Mouse (Mus musculus) left cerebral cortex, postnatal 36 days (tissue): ENCODE measurements around the gene Sart3. TPM values are rescaled to one million over a fixed set of nuclear protein-coding genes. Genes with fewer than 3 reads are reported as not detected.
"Not testable (repeated sequence)": the region's sequence is repeated elsewhere in the genome, so short reads cannot be mapped to it uniquely, and the experiment has no call there.

ENCODE experiments used
- DNase-seq, 2 experiments: peaks; one replicate each; pipeline ENCODE4 v3.0.0; 2021 to 2022; ENCODE audit warnings: low spot score in 2 of 2, mixed read lengths in 1 of 2
- intact Hi-C: fragments of 180-260 bp; cut with DNase I; formaldehyde crosslinking; loops from one replicate; pipeline ENCODE4 v1.15.1; 2025
- total RNA-seq, 2 experiments: library from RNA; stranded (reverse); gene quantifications; 2 replicates each; pipeline ENCODE4 v1.2.3; 2021

Gene Sart3
- total RNA-seq, 2 experiments from 2014 or later: 34.3 to 45.9 TPM

DNA sequence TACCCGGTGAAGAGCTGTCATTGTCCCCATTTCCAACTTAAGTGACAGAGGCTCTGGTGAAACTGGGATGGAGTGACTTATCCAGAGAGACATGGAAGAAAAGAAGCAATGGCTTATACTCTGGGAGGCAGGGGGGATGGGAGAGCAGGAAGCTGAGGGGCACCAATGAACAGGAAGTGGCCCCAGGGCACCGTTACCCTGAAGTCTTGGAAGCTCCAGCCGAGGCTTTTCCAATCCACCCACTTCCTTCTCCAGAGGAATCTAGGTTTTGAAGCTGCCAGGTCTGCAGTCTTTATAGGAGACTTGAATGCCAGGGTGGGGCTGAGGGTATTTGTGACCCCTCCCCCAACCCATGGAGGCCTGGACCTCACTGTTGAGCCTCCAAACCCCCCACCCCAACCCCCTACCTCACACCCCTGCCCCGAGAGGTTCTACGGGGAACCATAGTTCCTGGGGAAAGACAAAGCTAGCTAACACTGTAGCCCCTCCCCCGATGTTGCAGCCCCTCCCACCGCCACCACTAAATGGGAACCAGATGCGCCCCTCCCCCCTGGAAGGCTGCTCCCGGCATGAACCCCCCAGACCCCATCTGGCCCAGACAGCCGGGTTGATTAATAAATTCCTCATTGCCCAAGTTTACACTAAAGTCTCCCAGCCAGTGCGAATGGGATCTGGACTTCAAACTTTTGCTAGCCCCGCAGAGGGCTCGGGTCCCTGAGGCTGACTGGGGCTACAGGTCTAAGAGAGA, 24.3 kb upstream of the Sart3 start:
- DNase-seq: no peak

GRCm38 (mm10) chr5:113791197-113792095, 19.1 kb upstream of the Sart3 start:
- intact Hi-C loops: no loop called here
- no peak for DNase-seq

More for the DNA sequence above, 24.3 kb upstream of the Sart3 start:
- intact Hi-C loops: no loop called here

- DNase-seq: no peak
- intact Hi-C loops: no loop called here
Measured at GRCm38 (mm10) chr5:113790453-113791196, 18.3 kb upstream of the Sart3 start.

GRCm38 (mm10) chr5:113789075-113789788, 16.9 kb upstream of the Sart3 start:
- DNase-seq: no peak
- intact Hi-C loops: no loop called here

GRCm38 (mm10) chr5:113788645-113789044, 16.3 kb upstream of the Sart3 start:
- no peak for DNase-seq
- intact Hi-C loops: no loop called here

- intact Hi-C loops: no loop called here
- no peak for DNase-seq
Measured at GRCm38 (mm10) chr5:113786985-113787384, 14.7 kb upstream of the Sart3 start.

GRCm38 (mm10) chr5:113784104-113784503, 11.8 kb upstream of the Sart3 start:
- DNase-seq, intact Hi-C loops: not testable (repeated sequence)

DNA sequence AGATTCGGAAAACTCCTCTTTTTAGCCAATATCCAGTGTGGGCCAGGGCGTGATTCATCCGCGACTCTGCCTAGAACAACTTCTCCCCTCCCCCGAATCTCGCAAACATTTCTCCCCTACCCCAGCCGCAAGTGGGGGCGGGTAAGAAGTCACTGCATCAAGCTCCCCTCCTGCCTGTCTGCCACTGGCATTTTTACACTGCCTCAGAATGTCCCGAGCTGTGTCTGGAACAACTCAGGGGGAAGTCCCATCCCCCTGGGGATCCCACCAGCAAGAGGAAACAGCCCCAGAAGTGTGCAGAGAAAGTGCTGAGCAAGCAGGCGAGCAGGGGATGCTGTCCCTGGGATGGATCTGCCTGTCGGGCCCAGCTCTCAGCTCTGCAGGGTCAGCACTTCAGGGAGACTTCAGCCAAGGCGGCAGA, 11.3 kb upstream of the Sart3 start:
- intact Hi-C loops: no loop called here
- DNase-seq: peak in 1 of 2 experiments; percentile 42

DNA sequence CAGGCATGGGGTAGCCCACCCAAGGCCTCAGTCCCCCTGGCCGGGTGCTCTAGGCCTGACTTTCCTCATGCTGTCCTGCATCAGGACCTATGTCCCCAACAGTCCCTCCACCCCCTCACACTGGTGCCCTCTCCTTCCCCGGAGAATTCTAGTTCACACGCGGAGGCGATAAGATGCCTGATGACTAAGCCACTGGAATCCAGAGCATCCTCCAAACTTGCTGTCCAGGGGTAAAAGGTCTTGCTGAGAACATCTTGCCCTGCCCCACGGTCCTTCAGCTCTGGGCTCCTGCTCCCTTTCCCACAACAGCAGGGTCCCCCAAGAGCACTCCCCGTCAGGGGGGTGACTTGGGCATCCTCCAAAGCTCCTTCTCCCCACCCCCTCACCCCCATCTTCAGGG, 10.3 kb upstream of the Sart3 start:
- DNase-seq: no peak
- intact Hi-C loops: no loop called here

DNA sequence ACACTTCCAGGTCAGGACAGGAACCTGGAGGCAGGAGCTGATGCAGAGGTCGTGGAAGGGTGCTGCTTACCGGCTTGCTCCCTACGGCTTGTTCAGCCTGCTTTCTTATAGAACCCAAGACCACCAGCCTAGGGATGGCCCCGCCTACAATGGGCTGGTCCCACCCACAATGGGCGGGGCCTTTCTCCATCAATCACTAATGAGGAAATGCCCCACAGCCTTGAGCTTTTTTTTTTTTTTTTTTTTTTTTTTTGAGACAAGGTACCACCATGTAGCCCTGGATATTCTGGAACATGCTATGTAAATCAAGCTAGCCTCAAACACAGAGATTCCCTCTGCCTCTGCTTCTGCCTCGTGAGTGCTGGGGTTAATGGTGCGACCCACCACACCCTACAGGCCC, 9.6 kb upstream of the Sart3 start:
- DNase-seq: no peak
- intact Hi-C loops: no loop called here

DNA sequence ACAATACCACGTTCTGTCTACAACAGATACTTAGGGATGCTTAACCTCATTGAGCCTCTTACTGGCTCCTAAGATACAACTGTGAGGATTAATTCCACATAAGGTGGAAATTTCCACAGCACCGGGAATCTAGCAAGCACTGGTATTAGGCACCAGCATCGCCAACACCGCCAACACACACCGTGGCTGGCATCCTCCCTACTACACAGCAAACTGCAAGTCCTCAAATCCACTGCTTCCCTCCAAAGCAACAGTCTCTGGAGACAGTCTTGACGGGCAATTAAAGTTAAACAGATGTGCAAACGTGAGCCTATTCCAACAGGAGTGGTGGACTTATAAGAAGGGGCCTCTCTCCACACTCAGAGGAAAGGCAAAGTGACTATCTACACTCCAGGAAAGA, 8.9 kb upstream of the Sart3 start:
- intact Hi-C loops: no loop called here

GRCm38 (mm10) chr5:113780763-113781162, 8.5 kb upstream of the Sart3 start:
- DNase-seq: no peak
- intact Hi-C loops: no loop called here

More for the DNA sequence above, 8.9 kb upstream of the Sart3 start:
- no peak for DNase-seq

DNA sequence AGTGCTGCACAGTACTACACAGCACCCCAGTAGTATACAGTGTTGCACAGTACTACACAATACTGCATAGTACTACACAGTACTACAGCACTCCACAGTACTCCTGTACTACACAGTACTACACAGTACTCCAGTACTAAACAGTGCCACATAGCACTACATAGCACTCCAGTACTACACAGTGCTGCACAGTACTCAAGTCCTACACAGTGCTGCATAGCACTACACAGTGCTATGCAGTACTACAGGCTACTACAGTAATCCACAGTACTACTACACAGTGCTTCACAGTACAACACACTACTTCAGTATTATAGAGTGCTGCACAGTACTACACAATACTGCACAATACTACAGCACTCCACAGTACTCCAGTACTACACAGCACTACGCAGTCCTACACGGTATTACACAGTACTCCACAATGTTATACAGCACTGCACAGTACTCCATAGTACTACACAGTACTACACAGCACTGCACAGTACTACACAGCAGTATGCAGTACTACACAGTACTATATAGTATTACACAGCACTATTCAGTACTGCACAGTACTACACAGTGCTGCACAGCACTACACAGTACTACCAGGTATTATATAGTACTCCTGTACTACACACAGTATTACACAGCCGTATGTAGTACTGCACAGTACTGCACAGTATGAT, 7.9 kb upstream of the Sart3 start:
- intact Hi-C loops: no loop called here
- DNase-seq: no peak

DNA sequence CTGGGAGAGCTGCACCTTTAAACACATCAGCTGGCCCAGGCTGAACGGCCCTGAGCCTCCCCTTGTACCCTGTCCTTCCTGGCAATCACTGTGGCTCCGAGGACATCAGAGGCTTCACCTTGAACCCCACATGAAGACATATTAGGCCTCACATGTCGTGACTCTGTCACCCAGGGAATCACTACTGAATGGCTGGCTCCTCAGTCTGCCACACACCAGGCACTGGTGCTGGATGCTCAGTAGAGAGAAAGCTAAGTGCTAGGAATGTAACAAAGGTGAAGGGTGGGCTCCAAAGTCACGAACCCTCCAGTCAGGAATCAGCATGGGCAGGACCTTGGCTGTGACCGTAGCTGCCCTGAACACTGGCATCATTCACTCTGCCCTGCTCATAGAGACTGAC, 7.3 kb upstream of the Sart3 start:
- intact Hi-C loops: no loop called here
- DNase-seq: no peak

DNA sequence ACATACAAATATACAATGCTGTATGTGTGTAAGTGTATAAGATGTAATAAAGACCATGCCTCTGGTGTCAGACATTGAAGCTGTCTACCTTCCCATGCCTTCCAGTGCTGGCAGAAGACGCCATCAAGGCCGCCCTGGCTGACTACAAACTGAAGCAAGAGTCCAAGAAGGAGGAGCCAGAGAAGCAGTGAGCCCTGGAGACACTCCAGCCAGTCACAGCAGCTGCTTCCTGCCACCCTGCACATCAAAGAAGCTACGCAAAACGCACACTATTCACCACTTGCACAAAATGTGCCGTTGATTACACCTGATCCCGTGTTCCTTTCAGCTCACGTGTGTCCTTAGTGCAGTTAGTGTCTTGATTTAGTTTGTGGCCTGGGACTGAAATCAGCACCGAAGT, 5.4 kb upstream of the Sart3 start:
- intact Hi-C loops, DNase-seq: not testable (repeated sequence)

GRCm38 (mm10) chr5:113776896-113777226, 4.6 kb upstream of the Sart3 start:
- intact Hi-C loops: no loop called here
- no peak for DNase-seq

- DNase-seq: no peak
- intact Hi-C loops: no loop called here
Measured at GRCm38 (mm10) chr5:113776128-113776895, 4.0 kb upstream of the Sart3 start.

GRCm38 (mm10) chr5:113775585-113775984, 3.3 kb upstream of the Sart3 start:
- intact Hi-C loops: no loop called here

More at GRCm38 (mm10) chr5:113775585-113775984, 3.3 kb upstream of the Sart3 start:
- DNase-seq: no peak
